30 mouse cellular contexts compared by ENCODE assay signal in genomic region chr5:23114249-23114648, GRCm38 (mm10).
A peak's percentile ranks its signal among the peaks of the same experiment; 100 is the strongest.
DNase-seq lines count a peak whose midpoint lies in the region; ATAC-seq and TF ChIP-seq lines count a peak whose summit lies in the region.
"Had no signal": no experiment of that assay in that cellular context is flagged by ENCODE, and none has a peak within 500 bp of the region (broad histone marks: within the 10 kb centered on the region; RNA-seq: fewer than 3 reads in every experiment).

No protein-coding gene starts in this region.

- no peak for TF ChIP-seq CTCF in liver, adult 2 months (IDR thresholded peaks at IDR 0.05; ENCODE audit: low read depth, low read length)
- no peak for TF ChIP-seq CTCF in bone marrow macrophage, adult 2 months (IDR thresholded peaks at IDR 0.05; ENCODE audit: low read depth, low read length)

- 83% methylated on average over 4 of the region's 4 CpGs for WGBS in liver, adult 2 months
- 61% methylated on average over 4 of the region's 4 CpGs for WGBS in macrophage (ENCODE audit: missing documents)

- DNase-seq in liver, adult 2 months (ENCODE audit: extremely low read depth, low read depth, low spot score): peak; percentile 13
- DNase-seq in liver: no peak
- DNase-seq in left cerebral cortex, adult 8-10 months (ENCODE audit: low spot score in 2 of 2): no peak
- no peak for DNase-seq in embryo, embryonic 10.5 days (ENCODE audit: low spot score)
- DNase-seq in layer of hippocampus, postnatal 36 days: no peak
- DNase-seq: adrenal gland, adult 8-10 months; adrenal gland, postnatal 14 days; adrenal gland, postnatal 36 days; B cell, adult 2 months; cerebellum, adult 11-12 months; cerebellum, adult 2 months; cerebellum, adult 9-10 months; cerebellum, postnatal 10 days; cerebellum, postnatal 25 days; embryo, embryonic 11 days had no signal

- no peak overlapping the region for H3K9ac ChIP-seq in liver, adult 2 months (ENCODE audit: low read depth, low read length)
- H3K9ac ChIP-seq: embryonic facial prominence, embryonic 13.5 days; embryonic facial prominence, embryonic 15.5 days; forebrain, embryonic 12.5 days had no signal

- H3K27me3 ChIP-seq in liver, adult 2 months (ENCODE audit: control insufficient read depth, insufficient read depth, low read length): no peaks in the 10 kb centered on the region
- H3K27me3 ChIP-seq: CH12.LX; embryonic facial prominence, embryonic 13.5 days; embryonic facial prominence, embryonic 15.5 days; forebrain, embryonic 12.5 days had no signal

- TF ChIP-seq POLR2A in liver, adult 2 months (IDR thresholded peaks at IDR 0.05; ENCODE audit: extremely low read depth, insufficient read depth, low read length): no peak
- no peak for TF ChIP-seq POLR2A in bone marrow macrophage, adult 2 months (IDR thresholded peaks at IDR 0.05; ENCODE audit: borderline replicate concordance, low read depth, low read length)

- H3K27ac ChIP-seq in liver, adult 2 months (replicated peaks; ENCODE audit: insufficient read depth, low read depth, low read length): no peak overlapping the region
- peak overlapping the region; percentile 83 for H3K27ac ChIP-seq in bone marrow macrophage, adult 2 months (ENCODE audit: insufficient read depth, low read depth, low read length)
- peak overlapping the region; percentile 15; the same call in 1 of the 2 replicates for H3K27ac ChIP-seq in macrophage
- H3K27ac ChIP-seq: embryonic facial prominence, embryonic 13.5 days; embryonic facial prominence, embryonic 15.5 days; forebrain, embryonic 10.5 days; forebrain, embryonic 12.5 days had no signal

- H3K36me3 ChIP-seq in liver, adult 2 months (ENCODE audit: control insufficient read depth, insufficient read depth, low read length): no peaks in the 10 kb centered on the region
- no peaks in the 10 kb centered on the region for H3K36me3 ChIP-seq in macrophage (ENCODE audit: inconsistent target)
- H3K36me3 ChIP-seq: embryonic facial prominence, embryonic 13.5 days; embryonic facial prominence, embryonic 15.5 days; forebrain, embryonic 10.5 days; forebrain, embryonic 12.5 days; G1E had no signal

- no peak overlapping the region for H3K4me3 ChIP-seq in liver, adult 2 months (ENCODE audit: insufficient read depth, low read depth, low read length)
- H3K4me3 ChIP-seq in bone marrow macrophage, adult 2 months (ENCODE audit: insufficient read depth, low read length): no peak overlapping the region
- no peak overlapping the region for H3K4me3 ChIP-seq in macrophage (ENCODE audit: inconsistent target)
- H3K4me3 ChIP-seq: embryonic facial prominence, embryonic 13.5 days; embryonic facial prominence, embryonic 15.5 days; erythroblast, embryonic 14.5 days; forebrain, embryonic 10.5 days; forebrain, embryonic 12.5 days had no signal

- no peaks in the 10 kb centered on the region for H3K79me2 ChIP-seq in liver, adult 2 months (ENCODE audit: control insufficient read depth, insufficient read depth, low read length)
- H3K79me2 ChIP-seq in macrophage (ENCODE audit: inconsistent target): no peaks in the 10 kb centered on the region

- H3K4me1 ChIP-seq in liver, adult 2 months (ENCODE audit: control insufficient read depth, insufficient read depth, low read length): no peaks in the 10 kb centered on the region
- H3K4me1 ChIP-seq in bone marrow macrophage, adult 2 months (ENCODE audit: control insufficient read depth, insufficient read depth, low read length): peaks cover 7% of the 10 kb centered on the region
- H3K4me1 ChIP-seq: embryonic facial prominence, embryonic 13.5 days; embryonic facial prominence, embryonic 15.5 days; forebrain, embryonic 10.5 days; forebrain, embryonic 12.5 days had no signal

- peak; percentile 69 for ATAC-seq in megakaryocyte progenitor cell, adult 5-6 weeks (replicated peaks; ENCODE audit: poor library complexity)
- ATAC-seq: activated CD4-positive, CD25-positive, alpha-beta regulatory T cell, adult 4 months; CD4-positive, CD25-positive, alpha-beta regulatory T cell, adult 4 months; forebrain, embryonic 14.5 days; forebrain, embryonic 16.5 days; Patski had no signal
